Mouse (Mus musculus) embryonic facial prominence, embryonic 11.5 days (tissue): ENCODE results near the gene Pacs1. TPM values are rescaled to one million over a fixed set of nuclear protein-coding genes. Genes with fewer than 3 reads are reported as not detected.

Experiments
- ATAC-seq: fragments of 200-750 bp; cut with Nextera tagmentation; replicated peaks from 2 replicates; pipeline ENCODE4 v1.8.0; 2017; ENCODE audit warnings: low read depth; ENCODE audit not compliant: insufficient number of reproducible peaks, low FRiP score, low TSS enrichment
- DNase-seq: peaks from one replicate; pipeline ENCODE4 v3.0.0-alpha.2; 2015; ENCODE audit warnings: low spot score
- H3K27ac ChIP-seq: fragments of 300-500 bp; sonication (generic); replicated peaks from 2 replicates; pipeline ENCODE4 v1.5.1; 2014; ENCODE audit warnings: mild to moderate bottlenecking, low read depth, low read length, control low read depth
- H3K27me3 ChIP-seq: fragments of 300-500 bp; sonication (generic); 2 replicates; pipeline ENCODE4 v1.6.1; 2014; ENCODE audit warnings: mild to moderate bottlenecking, low read length, moderate library complexity, mixed read lengths; ENCODE audit not compliant: control insufficient read depth, insufficient read depth
- H3K36me3 ChIP-seq: fragments of 300-500 bp; sonication (generic); replicated peaks from 2 replicates; pipeline ENCODE4 v1.6.1; 2014; ENCODE audit warnings: low read depth, mild to moderate bottlenecking, low read length, moderate library complexity, mixed read lengths; ENCODE audit not compliant: control insufficient read depth, insufficient read depth
- H3K4me1 ChIP-seq: fragments of 300-500 bp; sonication (generic); 2 replicates; pipeline ENCODE4 v1.6.1; 2014; ENCODE audit warnings: low read length, mixed read lengths; ENCODE audit not compliant: control insufficient read depth, insufficient read depth
- H3K4me2 ChIP-seq: fragments of 300-500 bp; sonication (generic); 2 replicates; pipeline ENCODE4 v1.6.1; 2014; ENCODE audit warnings: low read depth, mild to moderate bottlenecking, control low read depth, low read length, moderate library complexity
- H3K4me3 ChIP-seq: fragments of 300-500 bp; sonication (generic); 2 replicates; pipeline ENCODE4 v1.5.1; 2014; ENCODE audit warnings: low read depth, low read length, control low read depth
- H3K9ac ChIP-seq: fragments of 300-500 bp; sonication (generic); replicated peaks from 2 replicates; pipeline ENCODE4 v1.6.1; 2014; ENCODE audit warnings: mild to moderate bottlenecking, control low read depth, low read length
- H3K9me3 ChIP-seq: fragments of 300-500 bp; sonication (generic); replicated peaks from 2 replicates; pipeline ENCODE4 v1.6.1; 2016; ENCODE audit warnings: mild to moderate bottlenecking, low read length, inconsistent platforms, mixed read lengths; ENCODE audit not compliant: control insufficient read depth
- WGBS: fragments of 180-500 bp; shearing (Covaris S2); extraction: QIAGEN DNeasy Blood & Tissue Kit; methylation state at CpG from one replicate; pipeline ENCODE4 v1.1.7; 2014; 5-methylcytosine and 5-hydroxymethylcytosine counted together
- polyA plus RNA-seq: library from polyadenylated mRNA; unstranded; fragments of >200 nt; fragmentation: Nextera tagmentation; extraction: Ambion mirVana; gene quantifications from 2 replicates; pipeline ENCODE4 v1.2.1, GENCODE M21; 2014

Gene Pacs1
- polyA plus RNA-seq, 1 experiment from 2014 or later, result 24.4 TPM

- DNase-seq (no peak), ATAC-seq (peak; percentile 88)
- H3K36me3 ChIP-seq, result peaks cover 2% of the 10 kb centered on the region; the same call in 1 of the 2 replicates
- H3K9ac ChIP-seq, result peak within 1 kb of the TSS; percentile 80
- no peaks in the 10 kb centered on the region for H3K4me1 ChIP-seq
- no peaks in the 10 kb centered on the region for H3K27me3 ChIP-seq
- WGBS, result under 1% methylated on average over 18 of the region's 18 CpGs
- peak within 1 kb of the TSS; percentile 74 for H3K4me3 ChIP-seq
- H3K27ac ChIP-seq, result peak within 1 kb of the TSS; percentile 72
- peak within 1 kb of the TSS; percentile 89 for H3K4me2 ChIP-seq
- no peaks in the 10 kb centered on the region for H3K9me3 ChIP-seq
Observed at GRCm38 (mm10) chr19:5118384-5118698, 154.6 kb downstream of the Pacs1 start, which contains the start of gene Klc2. Klc2 (minus strand) TSS chr19:5118560.

GRCm38 (mm10) chr19:5117494-5118383 lies 155.2 kb downstream of the Pacs1 start:
- Histone ChIP-seq H3K4me3 (peak overlapping the region; percentile 74), H3K9ac (peak overlapping the region; percentile 80), H3K36me3 (peaks cover 2% of the 10 kb centered on the region), H3K27me3 (no peaks in the 10 kb centered on the region), H3K4me1 (no peaks in the 10 kb centered on the region), H3K9me3 (no peaks in the 10 kb centered on the region), H3K4me2 (peak overlapping the region; percentile 89), H3K27ac (peak overlapping the region; percentile 72)
- WGBS, result 0% methylated on average over 70 of the region's 83 CpGs
- DNase-seq, result peak; percentile 95
- ATAC-seq, result peak; percentile 84

- Histone ChIP-seq H3K27me3 (no peaks in the 10 kb centered on the region), H3K4me1 (no peaks in the 10 kb centered on the region), H3K9ac (no peak overlapping the region), H3K36me3 (peaks cover 4% of the 10 kb centered on the region), H3K4me2 (no peak overlapping the region; the same call in 1 of the 2 replicates), H3K4me3 (no peak overlapping the region), H3K9me3 (no peaks in the 10 kb centered on the region), H3K27ac (no peak overlapping the region)
- ATAC-seq (no peak), DNase-seq (no peak)
- 92% methylated on average over 7 of the region's 7 CpGs for WGBS
Observed at GRCm38 (mm10) chr19:5113783-5114182, 159.1 kb downstream of the Pacs1 start.

GRCm38 (mm10) chr19:5109659-5110453 lies 163.1 kb downstream of the Pacs1 start:
- Histone ChIP-seq H3K4me2 (no peak overlapping the region), H3K27ac (no peak overlapping the region), H3K9ac (no peak overlapping the region), H3K27me3 (no peaks in the 10 kb centered on the region), H3K4me1 (peaks cover 6% of the 10 kb centered on the region; the same call in 1 of the 2 replicates), H3K36me3 (peaks cover 4% of the 10 kb centered on the region), H3K4me3 (no peak overlapping the region), H3K9me3 (no peaks in the 10 kb centered on the region)
- no peak for ATAC-seq
- 73% methylated on average over 19 of the region's 19 CpGs for WGBS
- no peak for DNase-seq

DNA sequence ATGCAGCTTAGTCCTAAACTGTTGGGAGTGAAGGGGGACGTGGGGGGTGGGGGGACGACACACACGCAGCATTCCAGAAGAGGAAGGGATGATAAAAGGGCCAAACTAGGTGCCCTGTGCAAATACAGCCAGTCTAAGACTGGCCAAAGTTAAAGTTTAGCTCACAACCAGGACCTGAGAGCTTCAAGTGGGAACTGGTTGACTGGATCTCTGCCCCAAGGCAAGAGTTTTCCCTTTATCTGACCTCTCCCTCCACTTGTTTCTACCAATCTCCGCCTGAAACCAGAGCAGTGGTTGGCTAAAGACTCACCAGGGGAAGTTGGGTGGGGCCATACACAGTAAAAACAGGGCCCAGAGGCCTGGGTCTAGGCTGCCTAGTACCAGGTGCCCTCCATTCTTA lies 164.2 kb downstream of the Pacs1 start:
- H3K4me2 ChIP-seq, result no peak overlapping the region
- ATAC-seq, result no peak
- H3K4me3 ChIP-seq, result no peak overlapping the region
- H3K9ac ChIP-seq, result no peak overlapping the region
- no peak overlapping the region for H3K27ac ChIP-seq
- H3K4me1 ChIP-seq, result peaks cover 6% of the 10 kb centered on the region; the same call in 1 of the 2 replicates
- no peak for DNase-seq
- H3K9me3 ChIP-seq, result no peaks in the 10 kb centered on the region
- WGBS, result 42% methylated on average over 4 of the region's 4 CpGs
- H3K36me3 ChIP-seq, result peaks cover 2% of the 10 kb centered on the region
- H3K27me3 ChIP-seq, result no peaks in the 10 kb centered on the region

DNA sequence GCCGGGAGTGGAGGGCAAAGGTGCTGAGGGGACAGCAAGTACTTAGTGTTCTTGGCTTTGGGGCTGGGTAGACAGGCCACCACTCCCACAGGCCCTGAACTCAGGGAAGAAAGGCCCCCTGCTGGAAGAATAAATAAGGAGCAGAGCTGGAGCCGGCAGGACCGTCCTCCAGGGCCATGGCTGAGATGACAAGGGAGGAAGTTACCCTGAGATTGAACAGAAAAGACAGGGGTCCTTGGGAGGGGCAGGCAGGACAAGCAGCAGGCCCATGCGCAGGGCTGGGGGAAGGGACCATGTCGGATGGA lies 164.7 kb downstream of the Pacs1 start:
- Histone ChIP-seq H3K4me3 (no peak overlapping the region), H3K36me3 (peaks cover 2% of the 10 kb centered on the region), H3K27me3 (no peaks in the 10 kb centered on the region), H3K27ac (no peak overlapping the region), H3K4me2 (no peak overlapping the region), H3K9ac (no peak overlapping the region), H3K4me1 (peaks cover 6% of the 10 kb centered on the region; the same call in 1 of the 2 replicates), H3K9me3 (no peaks in the 10 kb centered on the region)
- ATAC-seq (no peak), DNase-seq (peak; percentile 64)
- WGBS, result 27% methylated on average over 5 of the region's 5 CpGs

DNA sequence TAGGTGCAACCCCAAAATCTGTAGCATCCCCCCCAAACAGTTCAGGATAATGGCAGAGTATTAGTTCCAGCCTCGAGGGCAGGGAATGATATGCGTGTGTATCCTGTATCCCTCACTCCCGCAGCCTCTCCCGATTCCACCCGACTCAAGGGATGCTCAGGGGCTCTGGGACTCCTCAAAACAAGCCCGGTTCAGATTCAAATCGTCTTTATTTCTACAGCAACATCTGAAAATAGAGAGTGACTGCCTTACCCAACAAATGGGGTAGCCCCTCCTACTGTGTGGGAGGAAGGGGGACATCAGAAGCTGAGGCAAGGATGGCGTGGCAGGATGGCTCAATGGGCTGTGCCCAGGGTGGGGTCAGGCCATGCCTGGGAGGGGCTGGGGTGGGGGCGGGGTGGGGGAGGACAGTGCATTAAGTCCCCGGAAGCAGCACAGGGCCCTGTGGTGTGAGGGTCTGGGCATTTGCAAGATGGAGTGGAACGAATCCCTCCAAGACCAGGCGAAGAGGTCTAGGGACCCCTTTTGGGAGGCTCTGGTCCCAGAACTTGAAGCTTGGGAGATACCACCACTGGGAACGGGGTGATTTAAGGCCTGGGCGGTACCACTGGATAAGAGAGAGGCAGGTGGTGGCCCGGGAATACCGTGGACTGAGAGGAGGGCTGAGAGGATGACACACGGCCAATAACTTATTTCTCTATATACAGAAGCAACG lies 165.2 kb downstream of the Pacs1 start:
- no peak overlapping the region for H3K4me3 ChIP-seq

More for the DNA sequence above, 165.2 kb downstream of the Pacs1 start:
- Histone ChIP-seq H3K36me3 (peaks cover 2% of the 10 kb centered on the region; the same call in 1 of the 2 replicates), H3K4me1 (peaks cover 6% of the 10 kb centered on the region; the same call in 1 of the 2 replicates), H3K27me3 (no peaks in the 10 kb centered on the region), H3K9me3 (no peaks in the 10 kb centered on the region), H3K27ac (no peak overlapping the region), H3K4me2 (no peak overlapping the region), H3K9ac (no peak overlapping the region)
- 68% methylated on average over 18 of the region's 18 CpGs for WGBS
- DNase-seq, result no peak
- no peak for ATAC-seq
